ENCODE assay signal across 8 mouse cellular contexts in the genomic region with DNA sequence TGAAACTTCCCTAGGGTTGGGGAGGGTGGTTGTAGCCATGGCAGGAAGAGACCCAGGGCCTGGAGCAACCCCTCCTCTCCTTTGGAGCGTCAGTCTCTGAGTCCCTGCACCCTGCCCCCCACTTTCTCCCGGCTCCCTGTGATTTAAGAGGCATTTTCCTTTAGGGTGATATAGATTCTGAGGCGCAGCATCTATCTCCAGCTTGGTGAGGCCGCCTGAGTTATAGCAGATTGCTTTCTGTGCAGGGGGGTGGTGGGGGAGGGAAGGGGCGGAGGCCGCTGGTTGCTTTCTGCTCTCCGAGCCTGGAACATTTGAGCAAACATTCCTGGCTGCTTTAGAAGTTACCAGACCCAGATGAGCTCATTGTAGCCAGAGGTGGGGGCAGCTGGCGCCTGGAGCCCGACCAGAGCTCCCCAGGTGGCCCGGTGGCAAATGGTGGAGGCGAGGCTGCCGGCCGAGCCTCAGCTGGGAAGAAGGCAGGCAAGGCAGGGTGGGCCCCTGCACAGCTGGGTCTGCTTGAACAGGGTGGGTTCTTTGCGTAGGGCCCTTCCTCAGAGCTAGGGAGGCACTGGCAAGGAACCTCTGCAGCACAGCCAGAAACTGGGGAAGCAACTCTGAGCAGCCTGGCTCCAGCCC. TPM values are rescaled to one million over a fixed set of nuclear protein-coding genes. Genes with fewer than 3 reads are reported as not detected.
A peak's percentile ranks its signal among the peaks of the same experiment; 100 is the strongest.
DNase-seq lines count a peak whose midpoint lies in the region; ATAC-seq and TF ChIP-seq lines count a peak whose summit lies in the region.

No protein-coding gene starts in this region.

- H3K27me3 ChIP-seq in kidney, embryonic 16.5 days (ENCODE audit: insufficient read depth, low read length) = peaks cover 46% of the 10 kb centered on the region
- H3K27me3 ChIP-seq in heart, embryonic 14.5 days (ENCODE audit: control insufficient read depth, insufficient read depth, low read length) = peaks cover 12% of the 10 kb centered on the region
- H3K27me3 ChIP-seq in liver, postnatal 0 days (ENCODE audit: insufficient read depth, low read length) = 0 out of 2 replicates have a peak, but pooled peaks cover 3% of the 10 kb centered on the region
- H3K27me3 ChIP-seq in stomach, embryonic 14.5 days (ENCODE audit: control insufficient read depth, insufficient read depth, low read length) = no peaks in the 10 kb centered on the region

- DNase-seq in kidney, adult 8-10 months = no peak
- no peak for DNase-seq in liver, postnatal 0 days
- no peak for DNase-seq in urinary bladder, adult 2 months (ENCODE audit: low spot score)
- no peak for DNase-seq in spleen, postnatal 36 days (ENCODE audit: low spot score in 2 of 2)
- DNase-seq in testis, postnatal 14 days (ENCODE audit: low spot score) = no peak

- TF ChIP-seq CTCF in liver, postnatal 0 days (IDR thresholded peaks at IDR 0.05; ENCODE audit: low read depth) = no peak

- 0 out of 2 replicates have a peak overlapping the region, but pooled peaks have one; percentile 26 for H3K4me2 ChIP-seq in kidney, embryonic 16.5 days (replicated peaks; ENCODE audit: low read depth, low read length)
- peak overlapping the region; percentile 40 for H3K4me2 ChIP-seq in heart, embryonic 14.5 days (ENCODE audit: low read length)
- no peak overlapping the region for H3K4me2 ChIP-seq in liver, postnatal 0 days (ENCODE audit: low read depth, low read length)
- peak overlapping the region; percentile 2; the same call in 1 of the 2 replicates for H3K4me2 ChIP-seq in stomach, embryonic 14.5 days (replicated peaks; ENCODE audit: low read depth, low read length)

- H3K27ac ChIP-seq in kidney, embryonic 16.5 days (ENCODE audit: low read length) = 0 out of 2 replicates have a peak overlapping the region, but pooled peaks have one; percentile 8
- peak overlapping the region; percentile 18 to 46; a peak in 3 of 4 replicates for H3K27ac ChIP-seq in heart, embryonic 14.5 days (replicated peaks in 1 of 2; ENCODE audit: control insufficient read depth in 1 of 2, insufficient read depth in 1 of 2, low read depth in 2 of 2, low read length in 2 of 2)
- no peak overlapping the region for H3K27ac ChIP-seq in liver, postnatal 0 days (ENCODE audit: low read depth)
- peak overlapping the region; percentile 70 for H3K27ac ChIP-seq in stomach, embryonic 14.5 days (ENCODE audit: low read length)

- WGBS in kidney, embryonic 16.5 days = 9% methylated on average over 14 of the region's 14 CpGs
- WGBS in heart, embryonic 14.5 days = 11% methylated on average over 14 of the region's 14 CpGs
- WGBS in liver, postnatal 0 days (ENCODE audit: insufficient replicate concordance) = 30% methylated on average over 14 of the region's 14 CpGs
- 8% methylated on average over 14 of the region's 14 CpGs for WGBS in stomach, embryonic 14.5 days

- no peak overlapping the region for H3K4me3 ChIP-seq in kidney, embryonic 16.5 days (ENCODE audit: low read length)
- H3K4me3 ChIP-seq in heart, embryonic 14.5 days (ENCODE audit: control insufficient read depth in 1 of 2, insufficient read depth in 1 of 2, low read depth in 1 of 2, low read length in 2 of 2) = no peak overlapping the region
- no peak overlapping the region for H3K4me3 ChIP-seq in liver, postnatal 0 days (ENCODE audit: low read depth, low read length)
- H3K4me3 ChIP-seq in stomach, embryonic 14.5 days (ENCODE audit: low read depth, low read length) = no peak overlapping the region

- ATAC-seq in kidney, embryonic 16.5 days (ENCODE audit: low FRiP score, low TSS enrichment) = 0 out of 2 replicates have a peak, but pooled peaks have one; percentile 33
- ATAC-seq in heart, embryonic 14.5 days (ENCODE audit: insufficient number of reproducible peaks, insufficient read depth, low FRiP score, low read depth) = peak; percentile 54; the same call in 1 of the 2 replicates
- ATAC-seq in liver, postnatal 0 days = peak; percentile 57
- peak; percentile 77 for ATAC-seq in stomach, embryonic 14.5 days (ENCODE audit: insufficient number of reproducible peaks, insufficient read depth, low FRiP score, low read depth)

- TF ChIP-seq EP300 in liver, postnatal 0 days (IDR thresholded peaks at IDR 0.05; ENCODE audit: low read depth) = no peak

- H3K9ac ChIP-seq in kidney, embryonic 16.5 days (replicated peaks; ENCODE audit: low read length) = no peak overlapping the region
- H3K9ac ChIP-seq in heart, embryonic 14.5 days (ENCODE audit: low read length) = peak overlapping the region; percentile 2; the same call in 1 of the 2 replicates
- no peak overlapping the region for H3K9ac ChIP-seq in liver, postnatal 0 days (replicated peaks)
- no peak overlapping the region for H3K9ac ChIP-seq in stomach, embryonic 14.5 days (replicated peaks; ENCODE audit: low read depth, low read length)

- no peaks in the 10 kb centered on the region for H3K36me3 ChIP-seq in kidney, embryonic 16.5 days (ENCODE audit: insufficient read depth, low read length)
- no peaks in the 10 kb centered on the region for H3K36me3 ChIP-seq in heart, embryonic 14.5 days (ENCODE audit: control insufficient read depth, insufficient read depth, low read length)
- H3K36me3 ChIP-seq in liver, postnatal 0 days (replicated peaks; ENCODE audit: insufficient read depth, low read length) = no peaks in the 10 kb centered on the region
- H3K36me3 ChIP-seq in stomach, embryonic 14.5 days (ENCODE audit: control insufficient read depth, insufficient read depth, low read length) = no peaks in the 10 kb centered on the region

- no peaks in the 10 kb centered on the region for H3K9me3 ChIP-seq in kidney, embryonic 16.5 days (ENCODE audit: low read length)
- H3K9me3 ChIP-seq in heart, embryonic 14.5 days (ENCODE audit: control insufficient read depth, low read length) = no peaks in the 10 kb centered on the region
- no peaks in the 10 kb centered on the region for H3K9me3 ChIP-seq in liver, postnatal 0 days (ENCODE audit: low read length)
- no peaks in the 10 kb centered on the region for H3K9me3 ChIP-seq in stomach, embryonic 14.5 days (ENCODE audit: control insufficient read depth, low read depth, low read length)

- H3K4me1 ChIP-seq in kidney, embryonic 16.5 days (ENCODE audit: insufficient read depth, low read length) = peaks cover 9% of the 10 kb centered on the region
- peaks cover 13 to 22% of the 10 kb centered on the region in 2 experiments for H3K4me1 ChIP-seq in heart, embryonic 14.5 days (ENCODE audit: control insufficient read depth in 2 of 2, insufficient read depth in 2 of 2, low read length in 2 of 2)
- 0 out of 2 replicates have a peak, but pooled peaks cover 2% of the 10 kb centered on the region for H3K4me1 ChIP-seq in liver, postnatal 0 days (ENCODE audit: insufficient read depth)
- H3K4me1 ChIP-seq in stomach, embryonic 14.5 days (ENCODE audit: control insufficient read depth, insufficient read depth, low read length) = peaks cover 13% of the 10 kb centered on the region; the same call in 1 of the 2 replicates

RNA-seq across cellular contexts. Expression of gene Mn1, which starts 8.6 kb away (rescaled TPM):
- polyA plus RNA-seq in kidney, embryonic 16.5 days (2015; fragmentation: Nextera tagmentation; extraction: Ambion mirVana) = 6.9 and 7.2 TPM in 2 replicates
- polyA plus RNA-seq in heart, embryonic 14.5 days (2014; fragmentation: Nextera tagmentation; extraction: Ambion mirVana) = 5.6 and 6.9 TPM in 2 replicates
- polyA plus RNA-seq in liver, postnatal 0 days (2015; fragmentation: Nextera tagmentation; extraction: Ambion mirVana) = 1.00 and 1.4 TPM in 2 replicates
- 17.0 and 18.1 TPM in 2 replicates for polyA plus RNA-seq in stomach, embryonic 14.5 days (2014; fragmentation: Nextera tagmentation; extraction: Ambion mirVana)
- polyA plus RNA-seq in urinary bladder, adult 2 months (2012; rRNA removed) = 4.9 and 8.3 TPM in 2 replicates
